Mouse (Mus musculus) small intestine, adult 2 months (tissue): Measurements from ENCODE around the gene Col13a1. TPM values are rescaled to one million over a fixed set of nuclear protein-coding genes. Genes with fewer than 3 reads are reported as not detected.

Experiments
- H3K27ac ChIP-seq: fragments of 200-500 bp; 2 replicates; pipeline ENCODE4 v1.5.1; 2012; ENCODE audit warnings: low read depth, low read length, control low read depth, inconsistent platforms; ENCODE audit not compliant: insufficient read depth
- H3K27me3 ChIP-seq: fragments of 200-500 bp; 2 replicates; pipeline ENCODE4 v1.6.1; 2012; ENCODE audit warnings: mild to moderate bottlenecking, moderate library complexity, low read length, inconsistent platforms; ENCODE audit not compliant: control insufficient read depth, insufficient read depth
- H3K36me3 ChIP-seq: fragments of 200-500 bp; 2 replicates; pipeline ENCODE4 v1.6.1; 2012; ENCODE audit warnings: mild to moderate bottlenecking, low read length, control low read depth, inconsistent platforms; ENCODE audit not compliant: control insufficient read depth, insufficient read depth
- H3K4me1 ChIP-seq: fragments of 200-500 bp; 2 replicates; pipeline ENCODE4 v1.6.1; 2012; ENCODE audit warnings: low read length, inconsistent platforms, mixed read lengths; ENCODE audit not compliant: control insufficient read depth, insufficient read depth, insufficient read length
- H3K4me3 ChIP-seq: fragments of 200-500 bp; 2 replicates; pipeline ENCODE4 v1.5.1; 2012; ENCODE audit warnings: low read depth, mild to moderate bottlenecking, control low read depth, inconsistent platforms, low read length, moderate library complexity
- CTCF ChIP-seq: fragments of 200-500 bp; IDR thresholded peaks from 2 replicates; pipeline ENCODE4 v1.5.1; 2012; ENCODE audit warnings: low read depth, mild to moderate bottlenecking, control low read depth, inconsistent platforms, low read length, moderate library complexity, mixed read lengths; ENCODE audit not compliant: insufficient replicate concordance, insufficient read length; ENCODE audit errors: extremely low read depth
- POLR2A ChIP-seq: fragments of 200-500 bp; IDR thresholded peaks from 2 replicates; pipeline ENCODE4 v1.6.1; 2012; ENCODE audit warnings: low read depth, mild to moderate bottlenecking, control low read depth, inconsistent platforms, low read length, moderate library complexity
- WGBS: fragments of 180-500 bp; shearing (Covaris S2); methylation state at CpG from one replicate; pipeline ENCODE4 v1.1.7; 2018; 5-methylcytosine and 5-hydroxymethylcytosine counted together
- polyA plus RNA-seq: library from polyadenylated mRNA; depleted of rRNA; stranded (reverse); fragments of >200 nt; gene quantifications from 2 replicates; pipeline ENCODE4 v1.2.3, GENCODE M21; 2012

The Col13a1 gene
- polyA plus RNA-seq, 1 experiment, result 2.1 TPM

DNA sequence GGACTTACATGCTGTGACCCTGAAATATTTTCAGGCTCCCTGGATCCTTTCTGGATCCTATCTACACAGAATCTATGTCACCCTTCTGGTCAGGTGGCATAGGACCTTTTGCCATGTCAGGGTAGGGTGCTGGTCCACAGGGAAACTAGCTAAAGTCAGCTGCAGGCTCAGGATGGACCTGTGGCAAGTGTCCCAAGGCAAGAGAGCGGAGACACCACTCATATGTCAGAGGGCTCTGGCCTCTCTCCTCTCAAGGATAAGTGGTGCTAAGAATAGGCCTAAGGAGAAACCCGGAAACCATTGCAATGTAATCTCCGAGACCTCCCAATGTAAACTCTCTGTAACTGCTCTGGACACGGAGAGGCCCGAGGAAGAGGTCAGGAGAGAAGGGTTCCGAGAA is 80.8 kb downstream of the Col13a1 start:
- H3K36me3 ChIP-seq, result no peaks in the 10 kb centered on the region
- H3K27me3 ChIP-seq, result no peaks in the 10 kb centered on the region
- H3K27ac ChIP-seq, result no peak overlapping the region
- H3K4me3 ChIP-seq, result no peak overlapping the region
- TF ChIP-seq POLR2A (no peak), CTCF (no peak)
- 52% methylated on average over 6 of the region's 6 CpGs for WGBS
- no peaks in the 10 kb centered on the region for H3K4me1 ChIP-seq

DNA sequence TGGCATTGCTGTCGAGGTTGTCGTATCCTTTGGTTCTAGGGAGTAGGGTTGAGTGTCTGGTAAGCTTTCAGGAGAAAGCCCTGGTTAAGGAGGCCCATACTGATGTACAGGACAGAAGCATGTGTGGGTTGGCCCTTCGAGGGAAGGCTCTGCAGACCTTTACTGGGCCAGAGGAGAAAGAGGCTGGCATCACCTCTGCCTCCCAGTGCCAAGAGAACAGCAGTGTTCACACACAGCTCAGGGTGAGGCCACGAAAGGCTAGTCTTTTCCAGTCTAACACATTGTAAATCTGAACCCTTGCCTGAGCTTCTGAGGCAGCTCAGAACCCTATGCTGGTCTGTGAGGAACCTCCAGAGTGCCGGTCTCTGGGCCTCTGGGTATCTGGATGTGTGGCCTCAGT is 84.3 kb downstream of the Col13a1 start:
- 71% methylated on average over 5 of the region's 5 CpGs for WGBS
- no peak for TF ChIP-seq POLR2A
- TF ChIP-seq CTCF, result no peak
- Histone ChIP-seq H3K27me3 (no peaks in the 10 kb centered on the region), H3K36me3 (no peaks in the 10 kb centered on the region), H3K4me1 (no peaks in the 10 kb centered on the region), H3K4me3 (no peak overlapping the region), H3K27ac (no peak overlapping the region)

DNA sequence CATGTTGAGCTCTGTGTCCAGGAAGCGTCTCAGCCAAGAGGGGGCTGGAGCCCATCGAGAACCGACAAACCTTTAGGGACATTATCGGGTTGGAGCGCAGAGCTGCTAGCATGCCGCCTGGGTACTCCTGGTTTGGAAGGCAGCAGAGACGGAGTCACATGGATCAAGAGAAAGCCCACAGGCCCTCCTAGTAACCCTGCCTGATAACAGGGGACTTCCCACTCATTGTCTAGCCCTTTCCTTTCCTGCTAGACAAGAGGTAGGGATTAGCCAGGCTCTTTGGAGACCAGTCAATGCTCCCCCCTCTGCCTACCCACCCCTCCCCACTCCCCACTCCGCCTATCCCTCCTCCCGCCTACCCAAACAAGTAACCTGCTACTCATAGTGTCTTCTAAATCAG is 87.8 kb downstream of the Col13a1 start:
- Histone ChIP-seq H3K4me1 (no peaks in the 10 kb centered on the region), H3K4me3 (no peak overlapping the region), H3K27ac (no peak overlapping the region), H3K27me3 (no peaks in the 10 kb centered on the region), H3K36me3 (no peaks in the 10 kb centered on the region)
- 69% methylated on average over 9 of the region's 9 CpGs for WGBS
- TF ChIP-seq CTCF (no peak), POLR2A (no peak)

DNA sequence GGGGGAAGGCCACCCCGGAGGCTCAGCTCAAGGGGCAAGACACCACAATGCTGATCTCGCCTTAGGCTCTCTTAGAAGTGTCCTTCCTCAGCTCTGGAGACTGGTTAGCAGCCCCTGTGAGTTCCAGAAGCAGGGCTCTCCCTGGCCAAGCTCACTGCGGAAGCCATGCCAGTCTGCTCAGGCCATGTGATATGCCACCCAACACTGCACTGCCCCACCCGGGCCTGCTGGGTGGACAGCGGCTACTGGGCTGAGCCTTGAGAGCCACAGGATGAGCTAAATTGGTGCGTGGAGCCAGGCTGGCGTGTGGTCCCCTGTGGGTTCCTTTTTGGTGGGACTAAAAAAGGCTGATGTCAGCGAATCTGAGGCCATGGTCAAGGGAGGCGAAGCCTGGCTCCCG is 88.6 kb downstream of the Col13a1 start:
- no peaks in the 10 kb centered on the region for H3K27me3 ChIP-seq
- TF ChIP-seq CTCF (no peak), POLR2A (no peak)
- H3K4me3 ChIP-seq, result no peak overlapping the region
- H3K27ac ChIP-seq, result no peak overlapping the region
- H3K4me1 ChIP-seq, result no peaks in the 10 kb centered on the region
- 92% methylated on average over 10 of the region's 10 CpGs for WGBS
- H3K36me3 ChIP-seq, result no peaks in the 10 kb centered on the region

DNA sequence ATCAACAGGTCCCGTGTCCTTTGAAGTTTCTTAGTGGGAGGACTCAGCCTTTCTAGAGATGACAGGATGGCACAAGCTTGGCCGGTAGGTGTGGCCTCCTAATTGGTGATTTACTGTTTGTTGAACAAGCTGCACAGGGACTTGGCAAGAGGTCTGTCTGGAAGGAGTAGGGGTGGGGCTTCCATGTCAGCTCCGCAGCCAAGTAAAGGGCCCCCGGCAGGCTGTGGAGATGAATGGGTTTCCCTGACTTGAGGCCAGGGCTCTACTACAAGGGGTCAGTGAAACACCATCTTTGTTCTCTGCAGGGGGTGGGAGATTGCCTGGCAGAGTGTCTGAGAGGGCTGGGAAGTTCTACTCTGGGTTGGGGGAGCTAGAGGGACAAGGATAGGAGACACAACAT is 99.5 kb downstream of the Col13a1 start:
- no peak overlapping the region for H3K4me3 ChIP-seq
- H3K27ac ChIP-seq, result no peak overlapping the region
- WGBS, result 12% methylated on average over 4 of the region's 4 CpGs

DNA sequence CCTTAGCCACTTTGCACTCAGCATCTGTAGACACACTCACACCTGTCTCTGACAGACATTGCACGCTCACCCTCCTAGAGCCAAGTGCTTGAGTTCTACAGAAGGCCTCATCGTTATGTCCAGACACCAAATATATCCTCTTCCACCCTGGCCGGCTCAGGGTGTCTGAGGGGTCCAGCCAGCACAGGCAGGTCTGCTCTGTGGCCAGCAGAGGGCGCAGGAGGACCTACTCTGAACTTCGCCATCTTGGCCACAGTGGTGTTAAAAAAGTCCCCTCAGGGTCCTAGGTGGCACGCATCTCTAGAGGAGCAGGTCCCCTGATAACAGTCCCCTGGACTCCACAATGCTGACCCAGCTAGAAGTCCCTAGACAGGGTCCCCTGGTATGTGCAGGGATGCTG is 101.1 kb downstream of the Col13a1 start:
- peak; percentile 78; the same call in 1 of the 2 replicates for TF ChIP-seq CTCF
- TF ChIP-seq POLR2A, result no peak
- 6% methylated on average over 6 of the region's 6 CpGs for WGBS
- H3K27me3 ChIP-seq, result no peaks in the 10 kb centered on the region
- no peaks in the 10 kb centered on the region for H3K4me1 ChIP-seq
- H3K36me3 ChIP-seq, result no peaks in the 10 kb centered on the region
- H3K27ac ChIP-seq, result no peak overlapping the region
- no peak overlapping the region for H3K4me3 ChIP-seq

More for the DNA sequence above, 99.5 kb downstream of the Col13a1 start:
- Histone ChIP-seq H3K4me1 (no peaks in the 10 kb centered on the region), H3K27me3 (no peaks in the 10 kb centered on the region), H3K36me3 (no peaks in the 10 kb centered on the region)
- no peak for TF ChIP-seq CTCF
- TF ChIP-seq POLR2A, result no peak

DNA sequence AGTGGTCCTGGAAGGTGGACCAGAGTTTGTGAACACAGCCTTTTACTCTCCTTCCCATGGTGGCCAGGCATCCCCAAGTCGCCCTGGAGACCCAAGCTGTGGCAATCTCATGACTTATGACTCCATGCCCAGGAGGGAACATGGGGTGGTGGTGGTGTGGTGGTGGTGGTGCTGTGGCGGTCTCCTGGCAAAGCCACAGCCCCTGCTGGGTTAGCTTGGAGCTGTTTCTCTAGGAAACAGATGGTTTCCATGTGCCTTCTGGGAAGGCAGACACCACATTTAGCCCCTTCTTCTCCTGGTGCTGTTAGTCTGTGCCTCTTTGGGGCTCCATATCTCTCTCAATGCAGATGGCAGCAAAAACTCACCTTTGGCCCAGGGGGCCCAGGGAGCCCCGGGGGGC is 109.1 kb downstream of the Col13a1 start:
- Histone ChIP-seq H3K4me3 (no peak overlapping the region), H3K4me1 (no peaks in the 10 kb centered on the region), H3K36me3 (no peaks in the 10 kb centered on the region), H3K27ac (no peak overlapping the region), H3K27me3 (no peaks in the 10 kb centered on the region)
- WGBS, result 70% methylated on average over 3 of the region's 3 CpGs
- TF ChIP-seq CTCF (no peak), POLR2A (no peak)
